Mouse (Mus musculus): ENCODE results near the gene Tsc22d3.
A peak's percentile ranks its signal among the peaks of the same experiment; 100 is the strongest.
"Not testable (repeated sequence)": the region's sequence is repeated elsewhere in the genome, so short reads cannot be mapped to it uniquely, and the experiment has no call there.

The Tsc22d3 gene

DNA sequence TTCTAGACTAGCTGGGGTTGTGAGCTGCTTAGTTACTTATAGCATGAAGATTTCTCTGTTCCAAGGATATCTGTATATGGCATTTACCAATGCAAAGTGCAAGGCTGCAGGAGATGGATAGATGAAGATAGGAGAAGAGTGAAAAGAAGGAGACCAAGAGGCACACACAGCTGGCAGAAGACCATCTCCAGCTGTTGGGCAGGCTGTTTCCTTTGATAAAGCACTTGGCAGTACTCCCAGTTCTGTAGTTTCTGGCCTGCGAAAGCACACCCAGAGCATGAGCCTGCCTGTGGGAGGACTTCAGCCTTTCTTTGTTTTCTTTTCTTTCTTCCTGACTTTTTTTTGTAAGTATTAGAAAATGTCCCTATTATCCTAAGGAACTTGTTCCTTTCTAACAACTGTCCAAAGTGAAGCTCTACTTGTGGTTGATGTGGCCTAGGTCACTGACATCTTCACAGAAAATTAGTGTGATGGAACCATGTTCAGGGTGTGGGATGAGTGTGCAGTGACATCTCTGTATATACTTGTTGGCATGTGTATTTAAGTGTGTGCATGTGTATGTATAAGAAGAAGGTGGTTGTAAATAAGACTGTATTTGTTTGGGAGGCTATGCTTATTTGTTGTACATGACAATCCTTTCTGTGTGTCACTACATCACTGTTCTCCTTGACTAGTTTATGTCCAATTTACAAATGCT is 32.6 kb downstream of the Tsc22d3 start:
- no peak for DNase-seq (ENCODE audit: extremely low read depth, insufficient read length, low spot score)

DNA sequence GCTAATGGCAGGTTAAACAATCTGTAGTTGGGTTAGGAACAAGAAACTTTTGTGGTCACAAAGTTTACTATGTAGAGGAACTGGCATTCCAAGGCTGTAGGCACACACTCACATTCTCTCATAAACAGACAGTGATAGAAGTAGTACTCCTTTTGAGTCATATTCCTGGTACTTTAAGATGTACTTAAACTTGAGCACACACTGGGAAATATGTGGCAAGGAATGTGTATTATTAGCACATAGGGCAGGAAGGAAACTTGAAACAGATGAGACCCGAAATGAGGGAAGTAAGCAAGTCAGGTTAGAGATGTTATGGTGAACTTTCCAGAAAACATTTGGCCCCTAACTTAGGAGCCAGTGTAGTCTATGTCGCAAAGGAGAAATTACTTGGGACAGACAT is 34.7 kb downstream of the Tsc22d3 start:
- no peak for DNase-seq (ENCODE audit: extremely low read depth, insufficient read length, low spot score)

DNA sequence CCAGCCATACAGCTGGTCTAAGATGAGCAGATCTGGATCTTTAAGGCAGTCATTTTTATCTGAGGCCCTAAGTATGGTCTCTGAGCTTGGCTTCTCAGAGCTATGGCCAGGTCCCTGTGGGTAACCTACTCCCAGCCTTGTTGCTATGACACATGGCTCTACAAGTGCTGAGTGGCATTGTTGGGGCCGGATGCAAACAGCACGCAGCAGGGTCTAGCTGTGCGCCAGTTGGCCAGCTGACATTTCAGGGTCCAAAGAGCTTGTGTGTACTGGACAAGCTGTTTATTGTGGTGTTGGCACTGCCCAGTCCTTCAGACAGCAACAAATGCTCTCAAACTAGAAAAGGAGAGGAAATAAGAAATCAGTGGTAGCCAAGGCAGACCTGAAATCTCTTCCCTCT is 35.2 kb downstream of the Tsc22d3 start:
- DNase-seq (ENCODE audit: extremely low read depth, insufficient read length, low spot score): no peak

DNA sequence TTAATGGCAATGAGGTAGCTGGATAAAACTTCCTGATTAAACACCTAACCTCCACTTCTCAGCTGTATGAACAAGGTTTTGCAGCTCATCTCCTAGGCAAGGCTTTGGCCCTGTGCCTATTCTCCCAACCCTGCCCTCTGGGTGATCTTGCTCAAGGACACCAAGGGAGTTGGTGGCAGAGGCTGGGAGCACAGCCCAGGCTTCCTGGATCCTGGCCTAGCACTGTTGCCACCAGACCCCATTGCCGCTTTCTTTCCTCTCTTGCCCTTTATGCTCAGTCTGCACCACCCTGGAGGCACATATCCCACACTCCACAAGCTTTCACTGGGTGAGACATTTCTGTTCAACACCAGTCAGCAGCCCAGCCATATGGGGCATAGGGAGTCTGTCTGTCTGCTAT is 35.7 kb downstream of the Tsc22d3 start:
- no peak for DNase-seq (ENCODE audit: extremely low read depth, insufficient read length, low spot score)

DNA sequence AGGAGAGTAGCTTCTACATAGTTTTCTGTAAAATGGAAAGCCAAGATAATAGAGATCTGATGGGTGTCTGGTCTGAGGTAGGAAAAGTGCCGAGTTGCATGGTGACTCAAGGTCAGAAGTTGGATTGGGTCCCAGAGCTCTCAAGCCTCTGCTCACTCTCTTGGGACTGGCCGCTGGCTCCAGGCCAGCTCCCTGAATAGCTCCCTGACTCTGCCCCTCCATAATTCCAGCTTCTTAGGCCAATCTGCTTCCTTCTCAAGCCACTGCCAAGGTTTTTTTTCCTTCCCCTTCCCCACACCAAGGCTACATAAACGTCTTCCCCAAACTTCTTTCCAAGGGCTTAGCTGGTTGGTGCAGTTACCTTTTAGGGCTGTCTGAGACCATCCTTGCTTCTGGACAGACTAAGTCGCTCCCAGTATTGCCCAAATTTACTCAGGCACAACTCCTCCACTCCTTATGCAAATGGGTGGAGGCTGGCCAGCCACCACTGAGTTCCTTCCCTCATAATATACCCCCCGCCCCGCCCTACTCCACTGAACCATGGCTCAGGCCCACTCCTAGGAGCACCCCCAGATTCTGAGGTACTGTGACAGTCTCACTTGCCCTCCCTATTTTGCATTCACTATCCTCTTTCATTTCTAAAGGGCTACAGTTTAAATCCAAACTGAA is 42.1 kb downstream of the Tsc22d3 start:
- DNase-seq (ENCODE audit: extremely low read depth, insufficient read length, low spot score): peak; percentile 72

DNA sequence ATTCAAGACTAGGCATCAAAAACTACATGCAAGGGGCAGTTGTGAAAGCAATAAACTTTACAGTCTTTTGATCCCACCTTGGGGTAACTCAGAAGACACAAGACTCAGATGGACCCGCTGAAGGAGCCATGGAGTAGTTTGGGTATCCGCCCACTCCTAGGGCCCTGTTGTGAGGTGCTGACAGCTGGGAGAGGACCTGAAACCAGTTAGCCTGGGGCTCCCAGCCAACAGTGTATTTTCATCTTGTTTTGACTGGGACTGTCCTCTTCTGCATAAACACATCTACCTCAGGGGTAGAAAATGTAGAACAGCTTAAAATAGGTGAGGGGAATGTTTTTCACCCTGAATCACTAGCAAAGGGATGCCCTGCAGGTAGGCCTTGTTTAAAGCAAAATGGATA is 44.5 kb downstream of the Tsc22d3 start:
- no peak for DNase-seq (ENCODE audit: extremely low read depth, insufficient read length, low spot score)

DNA sequence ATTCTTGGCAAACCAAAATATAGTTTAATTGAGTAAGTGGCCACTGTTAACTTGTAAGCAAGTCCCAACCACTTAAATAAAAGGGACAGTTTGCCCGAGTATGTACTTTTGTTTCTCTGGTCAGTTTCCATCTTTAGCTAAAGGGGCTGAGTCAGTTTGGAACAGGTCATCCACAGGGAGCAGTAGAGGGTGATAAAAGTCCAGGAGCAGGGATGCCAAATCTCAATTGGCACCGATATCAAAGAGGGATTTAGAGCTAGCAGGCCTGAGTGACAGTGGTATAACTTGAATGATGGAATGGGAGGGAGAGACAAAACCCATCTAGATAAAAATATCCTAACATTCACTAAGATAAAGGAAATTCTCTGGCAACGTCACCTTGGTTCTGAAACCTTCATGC is 45.0 kb downstream of the Tsc22d3 start:
- DNase-seq (ENCODE audit: extremely low read depth, insufficient read length, low spot score): no peak

DNA sequence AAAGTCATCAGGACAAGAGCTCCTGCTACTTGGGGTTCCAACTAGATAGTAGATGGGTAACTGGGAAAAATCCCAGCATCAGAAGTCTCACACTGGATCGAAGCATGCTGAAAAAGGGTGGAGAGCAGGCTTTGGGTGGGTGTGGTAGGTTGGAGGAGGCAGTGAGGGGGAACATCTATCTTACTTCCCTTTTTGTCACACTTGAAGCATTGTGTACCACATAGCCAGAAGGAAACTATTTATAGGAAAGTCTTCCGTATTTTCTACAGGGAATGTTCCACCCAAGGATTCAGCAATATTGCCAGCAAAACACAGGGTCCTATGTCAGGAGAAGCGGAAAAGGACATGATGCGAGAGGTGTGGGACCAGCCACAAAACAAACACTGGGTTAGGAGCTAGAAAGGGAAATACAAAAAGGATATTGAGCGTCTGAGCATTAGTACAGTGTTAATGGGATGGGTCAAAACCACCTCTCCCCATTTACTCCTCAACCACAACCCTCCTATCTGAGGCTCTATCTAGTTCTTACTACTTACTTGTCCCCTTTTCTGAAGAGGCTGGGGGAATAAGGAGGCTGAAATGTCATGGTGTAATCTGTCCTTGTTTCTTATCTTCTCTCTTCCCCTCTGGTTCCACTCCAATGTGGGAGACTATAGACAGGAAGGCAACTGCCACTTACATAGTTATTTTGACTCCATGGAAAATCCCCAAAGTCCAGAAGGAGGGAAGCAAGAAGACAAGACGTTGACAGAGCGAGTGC is 52.6 kb downstream of the Tsc22d3 start:
- no peak for DNase-seq (ENCODE audit: extremely low read depth, insufficient read length, low spot score)

DNA sequence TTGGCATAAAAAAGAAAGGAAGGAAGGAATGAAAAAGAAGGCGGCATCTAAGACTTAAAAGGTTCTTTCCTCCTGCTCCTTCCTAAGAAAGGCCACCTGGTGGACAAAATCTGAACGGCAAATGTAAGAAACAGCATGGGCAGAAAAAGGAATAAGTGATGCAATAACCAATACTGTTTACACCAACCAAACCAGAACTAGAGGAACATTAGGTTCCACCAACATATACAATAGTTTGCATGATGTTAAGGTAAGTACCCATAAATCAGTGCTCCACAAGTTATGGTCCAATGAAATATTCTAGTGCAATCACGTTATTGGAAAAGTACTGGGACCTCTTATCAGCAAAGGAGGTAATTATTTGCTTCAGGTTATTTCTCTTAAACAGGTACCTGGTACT is 55.7 kb downstream of the Tsc22d3 start:
- DNase-seq (ENCODE audit: extremely low read depth, insufficient read length, low spot score): peak; percentile 41

DNA sequence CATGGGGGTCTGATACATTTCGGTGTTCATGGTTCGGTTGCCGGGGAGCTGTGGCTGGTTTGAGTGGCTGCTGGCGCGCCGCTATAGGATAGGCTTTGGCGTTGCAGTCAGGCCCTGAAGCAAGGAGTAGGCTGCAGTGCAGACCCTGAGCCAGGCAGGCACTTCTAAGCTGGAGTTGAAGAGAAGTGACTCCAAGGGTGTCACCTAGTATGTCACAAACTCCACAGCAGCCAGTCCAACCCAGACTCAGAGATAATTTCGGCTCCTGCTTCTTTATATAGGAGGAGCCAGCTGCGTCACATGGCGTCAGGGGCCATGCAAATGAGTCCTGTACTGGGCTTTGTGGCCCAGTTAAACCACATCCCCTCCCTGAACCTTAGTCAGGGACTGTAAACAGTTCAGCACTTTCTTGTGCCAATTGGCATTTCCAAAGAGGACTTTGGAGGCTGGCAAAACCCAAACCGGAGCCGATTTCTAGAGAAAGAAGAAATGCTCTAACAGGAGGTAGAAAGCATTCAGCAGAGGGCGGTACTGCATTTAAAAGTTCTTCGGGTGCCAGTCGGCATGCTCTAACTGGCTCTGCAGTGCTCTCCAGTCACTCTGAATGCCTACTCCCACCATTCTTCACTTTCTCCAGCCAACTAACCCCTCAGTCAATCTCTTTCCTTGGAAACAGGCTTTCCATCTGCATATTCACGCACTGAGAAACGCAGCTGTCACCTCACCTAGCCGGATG is 57.4 kb downstream of the Tsc22d3 start:
- peak; percentile 73 for DNase-seq (ENCODE audit: extremely low read depth, insufficient read length, low spot score)

DNA sequence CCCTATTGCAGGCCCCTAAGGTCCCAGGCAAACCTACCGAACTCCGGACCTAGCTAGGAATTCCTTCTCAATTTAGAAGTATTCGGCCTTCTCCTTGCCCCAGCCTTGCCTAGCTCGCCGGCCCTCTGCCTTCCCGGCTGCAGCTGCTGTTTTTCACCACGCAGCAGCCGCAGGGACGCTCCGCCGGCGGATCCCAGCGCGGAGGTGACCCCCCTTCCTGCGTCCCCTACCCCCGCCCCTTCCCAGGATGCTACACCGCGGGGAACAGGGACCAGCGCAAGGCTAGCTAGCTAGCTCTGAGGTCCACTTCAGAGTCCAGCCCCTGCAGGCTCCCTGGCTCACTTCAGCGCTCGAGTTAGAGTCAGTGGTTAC is 58.0 kb downstream of the Tsc22d3 start:
- peak; percentile 68 for DNase-seq (ENCODE audit: extremely low read depth, insufficient read length, low spot score)

DNA sequence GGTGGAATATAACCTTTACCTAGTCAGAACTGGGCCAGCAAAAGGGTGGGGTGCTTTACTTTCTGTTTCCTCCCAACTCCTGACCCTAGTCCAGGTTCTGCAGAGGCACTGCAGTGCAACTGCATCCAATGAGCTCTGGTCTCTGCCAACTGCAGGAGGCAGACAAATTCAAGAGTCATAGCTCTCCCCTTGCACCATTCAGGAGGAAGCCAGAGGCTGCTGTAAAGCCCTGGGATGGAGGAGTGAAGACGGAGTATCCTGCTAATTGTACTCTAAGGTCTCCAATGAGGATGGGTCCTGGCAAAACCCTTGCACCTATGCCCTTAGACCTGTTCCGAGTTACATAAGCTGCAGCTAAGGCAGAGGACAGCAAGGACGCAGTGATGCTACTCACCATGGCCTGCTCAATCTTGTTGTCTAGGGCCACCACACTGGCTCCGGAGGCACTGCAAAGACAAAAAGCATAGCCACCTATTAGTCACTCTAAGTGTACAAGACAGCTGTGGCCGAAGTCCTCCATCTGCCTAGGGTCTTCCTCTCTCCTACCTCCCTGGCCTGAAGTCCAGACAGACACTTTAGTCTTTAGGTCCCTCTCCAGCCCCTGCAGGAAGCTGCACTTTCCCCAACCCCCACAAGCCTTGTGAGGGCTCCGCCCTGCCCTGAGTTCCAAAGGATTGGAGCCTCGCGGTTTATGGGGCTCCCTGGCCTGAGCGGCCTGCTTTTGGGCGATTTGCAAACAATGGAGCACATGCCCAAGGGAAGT is 58.6 kb downstream of the Tsc22d3 start:
- DNase-seq (ENCODE audit: extremely low read depth, insufficient read length, low spot score): no peak

DNA sequence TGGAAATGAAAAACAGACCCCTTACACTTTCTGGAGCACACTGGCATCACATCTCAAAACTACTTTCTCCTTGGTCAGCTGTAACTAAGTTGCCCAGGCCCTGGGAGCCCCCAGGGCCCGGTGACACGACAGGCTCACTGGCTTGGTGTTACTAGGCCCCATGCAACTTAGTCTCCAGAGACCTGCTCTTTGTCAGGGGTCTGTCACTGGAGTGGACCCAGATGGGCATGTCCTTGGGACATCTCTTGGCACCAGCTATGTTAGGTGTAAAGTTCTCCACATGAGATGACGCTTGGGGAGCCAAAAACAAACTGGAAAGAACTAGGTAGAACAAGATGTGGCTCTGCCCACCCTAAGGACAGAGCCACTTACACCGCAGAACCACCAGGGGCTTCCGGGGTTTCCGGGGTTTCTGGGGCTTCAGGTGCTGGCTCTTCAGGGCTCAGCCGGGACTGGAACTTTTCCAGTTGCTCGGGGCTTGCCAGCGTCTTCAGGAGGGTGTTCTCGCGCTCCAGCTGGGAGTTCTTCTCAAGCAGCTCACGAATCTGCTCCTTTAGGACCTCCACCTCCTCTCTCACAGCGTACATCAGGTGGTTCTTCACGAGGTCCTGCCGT is 59.9 kb downstream of the Tsc22d3 start:
- no peak for DNase-seq (ENCODE audit: extremely low read depth, insufficient read length, low spot score)

DNA sequence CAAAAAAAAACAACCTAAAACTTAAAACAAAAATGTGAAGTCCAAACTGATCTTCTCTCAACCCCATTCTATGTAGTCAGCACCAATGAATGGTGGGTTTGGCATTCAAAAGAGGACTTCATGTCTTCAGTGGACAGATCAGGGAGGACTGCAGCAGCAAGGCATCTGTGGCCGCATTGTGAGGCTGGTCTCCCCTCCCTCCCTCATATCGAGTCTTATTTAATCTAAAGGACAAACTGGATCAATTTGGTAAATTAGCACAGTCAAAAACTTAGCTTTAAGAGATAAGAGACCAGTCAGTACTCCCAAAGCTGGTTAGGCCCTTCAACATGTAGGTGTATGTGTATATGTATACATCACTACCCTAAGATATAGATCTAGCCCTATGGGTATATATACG is 60.6 kb downstream of the Tsc22d3 start:
- DNase-seq (ENCODE audit: extremely low read depth, insufficient read length, low spot score): not testable (repeated sequence)

DNA sequence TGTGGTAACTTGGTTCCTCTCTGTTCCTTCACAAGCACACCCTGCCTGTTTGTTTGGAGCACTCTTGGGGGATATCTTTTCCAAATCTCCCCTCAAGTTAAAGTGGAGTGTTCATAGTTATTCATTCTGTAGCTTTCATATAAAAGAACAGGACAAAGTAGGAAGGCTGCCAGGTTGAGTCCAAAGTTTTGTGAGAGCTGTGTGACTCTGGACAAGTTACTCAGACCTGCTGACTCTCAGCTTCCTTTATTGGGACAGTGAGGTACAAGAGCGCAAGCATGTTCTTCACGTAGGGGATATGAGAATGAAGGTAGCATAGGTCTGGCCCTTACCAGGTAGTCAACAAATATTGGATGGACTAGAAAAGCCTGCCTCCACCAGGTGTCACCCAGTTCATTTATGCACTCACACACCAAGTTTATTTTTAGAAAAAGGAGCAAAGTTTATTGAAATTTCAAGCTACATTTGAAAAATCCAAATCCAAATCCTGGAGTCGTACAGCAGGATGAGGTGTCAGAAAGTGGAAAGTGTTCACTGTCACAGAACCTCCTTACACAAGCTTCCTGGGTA is 61.3 kb downstream of the Tsc22d3 start:
- no peak for DNase-seq (ENCODE audit: extremely low read depth, insufficient read length, low spot score)

DNA sequence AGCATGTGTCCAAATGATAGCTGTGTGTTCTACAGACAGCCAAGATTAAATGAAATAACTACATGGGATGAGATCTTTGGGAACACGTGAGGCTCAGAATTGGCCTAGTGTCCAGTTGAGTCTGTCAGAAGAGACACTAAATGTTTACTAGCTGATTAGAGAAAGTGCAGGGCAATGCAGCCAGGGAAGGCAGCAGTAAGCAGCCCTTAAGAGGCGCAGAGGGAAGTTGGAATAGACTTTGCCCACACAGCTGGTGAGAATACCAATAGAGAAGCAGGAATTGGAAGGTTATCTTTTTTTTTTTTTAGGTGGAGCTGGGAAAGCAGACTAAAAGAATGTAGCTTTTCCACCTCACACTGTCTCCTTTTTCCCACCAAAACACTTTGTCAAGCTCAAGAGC is 61.8 kb downstream of the Tsc22d3 start:
- DNase-seq (ENCODE audit: extremely low read depth, insufficient read length, low spot score): no peak

DNA sequence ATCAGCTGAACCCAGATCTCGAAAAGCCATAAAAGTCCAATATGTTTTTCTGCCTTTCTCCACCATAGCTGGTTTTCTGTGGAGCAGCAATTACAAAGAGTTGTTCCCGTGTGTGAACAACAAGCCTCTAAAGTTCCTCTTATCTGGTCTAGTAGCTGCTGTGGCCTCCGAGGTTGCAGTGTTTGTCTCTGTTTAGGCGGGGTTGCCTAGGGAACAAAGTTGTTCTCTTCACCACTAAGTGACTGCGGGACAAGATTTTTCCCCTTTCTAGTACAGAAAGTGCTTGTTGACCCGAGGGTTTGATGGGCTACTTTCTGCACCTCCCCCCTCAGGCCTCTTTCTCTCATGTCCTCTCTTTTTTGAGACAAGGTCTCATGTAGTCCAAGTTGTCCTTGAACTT is 62.8 kb downstream of the Tsc22d3 start:
- DNase-seq (ENCODE audit: extremely low read depth, insufficient read length, low spot score): no peak

DNA sequence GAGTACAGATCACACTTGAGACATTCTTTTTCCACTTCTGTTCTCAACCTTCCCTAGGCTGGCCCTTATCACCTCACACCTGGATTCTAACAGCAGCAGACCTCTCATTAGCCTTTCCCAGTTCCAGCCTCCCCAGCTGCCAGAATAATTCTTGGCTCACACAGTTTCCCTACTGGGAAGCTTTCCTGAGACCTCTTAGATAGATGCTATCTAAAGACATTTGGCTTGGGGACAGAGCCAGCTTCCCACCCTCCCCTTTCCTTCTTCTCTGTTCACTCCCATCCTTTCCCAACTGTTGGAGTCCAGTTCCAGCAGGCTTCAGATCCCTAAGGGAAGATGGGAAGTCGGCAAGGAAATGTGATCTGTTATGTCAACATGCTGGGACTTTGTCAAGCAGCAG is 65.0 kb downstream of the Tsc22d3 start:
- DNase-seq (ENCODE audit: extremely low read depth, insufficient read length, low spot score): no peak

DNA sequence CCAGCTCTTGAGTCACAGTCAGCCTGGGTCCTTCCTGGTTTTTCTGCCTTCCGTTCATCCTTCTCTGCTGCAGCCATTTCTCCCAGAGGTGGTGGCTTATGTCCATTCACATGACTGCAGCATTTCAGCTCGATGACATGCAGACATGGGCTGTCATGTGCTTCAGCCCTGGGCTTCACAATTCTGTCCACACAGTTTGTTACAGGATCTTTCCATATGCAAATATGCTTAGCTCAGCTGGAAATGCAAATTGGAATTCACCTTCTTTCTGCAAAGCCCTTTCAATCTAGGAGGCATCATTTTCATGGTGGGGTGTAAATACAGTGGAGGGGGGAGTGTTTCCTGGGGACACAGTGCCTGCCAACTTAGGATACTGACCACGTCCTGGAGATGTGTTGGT is 66.2 kb downstream of the Tsc22d3 start:
- DNase-seq (ENCODE audit: extremely low read depth, insufficient read length, low spot score): no peak

DNA sequence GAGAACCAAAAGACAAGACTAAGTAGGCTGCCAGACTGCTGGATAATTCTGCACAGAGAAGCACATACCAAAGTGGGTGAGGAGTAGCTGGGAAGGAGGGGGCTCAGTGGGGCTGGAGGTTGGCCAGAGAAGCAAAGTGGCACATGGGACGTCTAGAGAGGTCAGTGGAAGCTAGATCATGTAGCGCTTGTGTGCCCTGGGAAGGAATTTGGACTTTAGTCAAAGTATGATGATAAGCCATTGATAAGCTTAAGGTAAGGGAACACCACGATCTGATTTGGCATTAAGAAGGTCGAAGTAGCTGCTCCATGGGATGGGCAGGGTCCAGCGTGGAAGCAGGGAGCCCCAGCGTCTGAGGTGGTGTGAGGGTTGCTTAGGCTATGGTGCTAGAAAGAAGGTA is 68.1 kb downstream of the Tsc22d3 start:
- DNase-seq (ENCODE audit: extremely low read depth, insufficient read length, low spot score): no peak

Data from 3134 (cell line).